Comparison of ENCODE assay signal across 9 mouse cellular contexts in genomic region chr2:121507951-121508330, GRCm38 (mm10). TPM values are rescaled to one million over a fixed set of nuclear protein-coding genes. Genes with fewer than 3 reads are reported as not detected.
A peak's percentile ranks its signal among the peaks of the same experiment; 100 is the strongest.
DNase-seq lines count a peak whose midpoint lies in the region; ATAC-seq and TF ChIP-seq lines count a peak whose summit lies in the region.
"Had no signal": no experiment of that assay in that cellular context is flagged by ENCODE, and none has a peak within 500 bp of the region (broad histone marks: within the 10 kb centered on the region; RNA-seq: fewer than 3 reads in every experiment).

No protein-coding gene starts in this region.

- peak overlapping the region; percentile 74 for H3K4me2 ChIP-seq in kidney, embryonic 16.5 days (replicated peaks; ENCODE audit: low read depth, low read length)
- H3K4me2 ChIP-seq in embryonic facial prominence, embryonic 14.5 days (ENCODE audit: low read depth, low read length), result peak overlapping the region; percentile 71
- H3K4me2 ChIP-seq in limb, embryonic 12.5 days, result peak overlapping the region; percentile 67
- H3K4me2 ChIP-seq in neural tube, embryonic 14.5 days (ENCODE audit: low read depth, low read length), result peak overlapping the region; percentile 58

- WGBS in kidney, embryonic 16.5 days, result 84% methylated on average over 2 of the region's 2 CpGs
- 79% methylated on average over 2 of the region's 2 CpGs for WGBS in kidney, adult 2 months
- WGBS in embryonic facial prominence, embryonic 14.5 days, result 82% methylated on average over 2 of the region's 2 CpGs
- 88% methylated on average over 2 of the region's 2 CpGs for WGBS in limb, embryonic 12.5 days
- 88% methylated on average over 2 of the region's 2 CpGs for WGBS in neural tube, embryonic 14.5 days

- no peaks in the 10 kb centered on the region for H3K27me3 ChIP-seq in kidney, embryonic 16.5 days (ENCODE audit: insufficient read depth, low read length)
- H3K27me3 ChIP-seq in kidney, adult 2 months (replicated peaks; ENCODE audit: control insufficient read depth, insufficient read depth, low read length), result no peaks in the 10 kb centered on the region
- no peaks in the 10 kb centered on the region for H3K27me3 ChIP-seq in embryonic facial prominence, embryonic 14.5 days (replicated peaks; ENCODE audit: control insufficient read depth, insufficient read depth, low read length)
- no peaks in the 10 kb centered on the region for H3K27me3 ChIP-seq in limb, embryonic 12.5 days
- H3K27me3 ChIP-seq in neural tube, embryonic 14.5 days (ENCODE audit: control insufficient read depth, insufficient read depth, low read length), result no peaks in the 10 kb centered on the region

- no peak for DNase-seq in kidney, adult 2 months
- no peak for DNase-seq in embryonic facial prominence, embryonic 14.5 days (ENCODE audit: low spot score)
- DNase-seq in gastrocnemius, adult 18-20 months (ENCODE audit: low spot score), result no peak
- DNase-seq in kidney, adult 11 months, result no peak
- DNase-seq in left cerebral cortex, adult 11 months (ENCODE audit: low spot score), result no peak

- ATAC-seq in kidney, embryonic 16.5 days (ENCODE audit: low FRiP score, low TSS enrichment), result no peak
- no peak for ATAC-seq in embryonic facial prominence, embryonic 14.5 days (ENCODE audit: low read depth)
- no peak for ATAC-seq in limb, embryonic 12.5 days (ENCODE audit: insufficient number of reproducible peaks, insufficient read depth, low FRiP score, low TSS enrichment, low read depth)
- no peak for ATAC-seq in neural tube, embryonic 14.5 days (ENCODE audit: low read depth)

- H3K4me3 ChIP-seq in kidney, embryonic 16.5 days (ENCODE audit: low read length), result peak overlapping the region; percentile 69
- no peak overlapping the region for H3K4me3 ChIP-seq in kidney, adult 2 months (ENCODE audit: insufficient read depth, low read depth, low read length)
- H3K4me3 ChIP-seq in embryonic facial prominence, embryonic 14.5 days (ENCODE audit: low read depth, low read length), result peak overlapping the region; percentile 60
- peak overlapping the region; percentile 59 for H3K4me3 ChIP-seq in limb, embryonic 12.5 days (replicated peaks)
- no peak overlapping the region for H3K4me3 ChIP-seq in neural tube, embryonic 14.5 days (ENCODE audit: low read depth, low read length)

- H3K9ac ChIP-seq in kidney, embryonic 16.5 days (replicated peaks; ENCODE audit: low read length), result peak overlapping the region; percentile 63
- H3K9ac ChIP-seq in embryonic facial prominence, embryonic 14.5 days (ENCODE audit: low read depth, low read length), result peak overlapping the region; percentile 69
- peak overlapping the region; percentile 70 for H3K9ac ChIP-seq in limb, embryonic 12.5 days (replicated peaks)
- H3K9ac ChIP-seq in neural tube, embryonic 14.5 days (replicated peaks; ENCODE audit: low read depth, low read length), result no peak overlapping the region

- no peak for TF ChIP-seq POLR2A in kidney, adult 2 months (IDR thresholded peaks at IDR 0.05; ENCODE audit: low read depth, low read length)

- H3K27ac ChIP-seq in kidney, embryonic 16.5 days (ENCODE audit: low read length), result no peak overlapping the region
- no peak overlapping the region for H3K27ac ChIP-seq in kidney, adult 2 months (ENCODE audit: insufficient read depth, low read depth, low read length)
- H3K27ac ChIP-seq in embryonic facial prominence, embryonic 14.5 days (replicated peaks; ENCODE audit: low read depth, low read length), result no peak overlapping the region
- H3K27ac ChIP-seq in limb, embryonic 12.5 days, result no peak overlapping the region
- H3K27ac ChIP-seq in neural tube, embryonic 14.5 days (ENCODE audit: low read depth, low read length), result no peak overlapping the region
- H3K27ac ChIP-seq: layer of hippocampus, adult 2 months had no signal

- no peaks in the 10 kb centered on the region for H3K9me3 ChIP-seq in kidney, embryonic 16.5 days (ENCODE audit: low read length)
- no peaks in the 10 kb centered on the region for H3K9me3 ChIP-seq in embryonic facial prominence, embryonic 14.5 days (ENCODE audit: control insufficient read depth, low read length)
- H3K9me3 ChIP-seq in limb, embryonic 12.5 days, result no peaks in the 10 kb centered on the region
- no peaks in the 10 kb centered on the region for H3K9me3 ChIP-seq in neural tube, embryonic 14.5 days (ENCODE audit: control insufficient read depth, low read length)

- no peak for TF ChIP-seq CTCF in kidney, adult 2 months (conservative IDR thresholded peaks at IDR 0.05; ENCODE audit: insufficient read depth, insufficient read length, low read depth, low read length)

- H3K36me3 ChIP-seq in kidney, embryonic 16.5 days (ENCODE audit: insufficient read depth, low read length), result peaks cover 19% of the 10 kb centered on the region
- H3K36me3 ChIP-seq in kidney, adult 2 months (ENCODE audit: control insufficient read depth, insufficient read depth, low read length), result no peaks in the 10 kb centered on the region
- H3K36me3 ChIP-seq in embryonic facial prominence, embryonic 14.5 days (ENCODE audit: control insufficient read depth, insufficient read depth, low read length), result peaks cover 20% of the 10 kb centered on the region
- H3K36me3 ChIP-seq in limb, embryonic 12.5 days, result peaks cover 34% of the 10 kb centered on the region
- H3K36me3 ChIP-seq in neural tube, embryonic 14.5 days (ENCODE audit: control insufficient read depth, insufficient read depth, low read length), result no peaks in the 10 kb centered on the region

- H3K4me1 ChIP-seq in kidney, embryonic 16.5 days (ENCODE audit: insufficient read depth, low read length), result peaks cover 13% of the 10 kb centered on the region
- H3K4me1 ChIP-seq in kidney, adult 2 months (ENCODE audit: control insufficient read depth, insufficient read depth, low read length), result peaks cover 5% of the 10 kb centered on the region; the same call in 1 of the 2 replicates
- peaks cover 6% of the 10 kb centered on the region; the same call in 1 of the 2 replicates for H3K4me1 ChIP-seq in embryonic facial prominence, embryonic 14.5 days (ENCODE audit: control insufficient read depth, insufficient read depth, low read length)
- H3K4me1 ChIP-seq in limb, embryonic 12.5 days (replicated peaks), result peaks cover 17% of the 10 kb centered on the region
- H3K4me1 ChIP-seq in neural tube, embryonic 14.5 days (ENCODE audit: control insufficient read depth, insufficient read depth, low read length), result peaks cover 13% of the 10 kb centered on the region; the same call in 1 of the 2 replicates

RNA-seq across cellular contexts. Expression of gene Wdr76, which starts 1.4 kb away (rescaled TPM):
- 6.7 and 8.4 TPM in 2 replicates for polyA plus RNA-seq in kidney, embryonic 16.5 days (2015; fragmentation: Nextera tagmentation; extraction: Ambion mirVana)
- polyA plus RNA-seq in kidney, adult 2 months (2012; rRNA removed), result 2.0 TPM in 2 replicates
- polyA plus RNA-seq in embryonic facial prominence, embryonic 14.5 days (2014; fragmentation: Nextera tagmentation; extraction: Ambion mirVana), result 5.3 and 5.6 TPM in 2 replicates
- polyA plus RNA-seq in limb, embryonic 12.5 days (2016; fragmentation: Nextera tagmentation; extraction: Ambion mirVana), result 8.9 and 9.2 TPM in 2 replicates
- polyA plus RNA-seq in neural tube, embryonic 14.5 days (2014; fragmentation: Nextera tagmentation; extraction: Ambion mirVana), result 4.0 and 4.2 TPM in 2 replicates
- 1 to 10 TPM; 1.4 to 1.5 TPM for total RNA-seq in gastrocnemius, adult 18-20 months (2021)

RNA-seq across cellular contexts. Expression of gene Mfap1a, which starts 1.5 kb away (rescaled TPM):
- 28.3 and 30.6 TPM in 2 replicates for polyA plus RNA-seq in kidney, embryonic 16.5 days (2015; fragmentation: Nextera tagmentation; extraction: Ambion mirVana)
- 3.3 and 5.6 TPM in 2 replicates for polyA plus RNA-seq in kidney, adult 2 months (2012; rRNA removed)
- polyA plus RNA-seq in embryonic facial prominence, embryonic 14.5 days (2014; fragmentation: Nextera tagmentation; extraction: Ambion mirVana), result 21.9 and 23.3 TPM in 2 replicates
- polyA plus RNA-seq in limb, embryonic 12.5 days (2016; fragmentation: Nextera tagmentation; extraction: Ambion mirVana), result 32.5 and 33.8 TPM in 2 replicates
- 28.3 and 33.0 TPM in 2 replicates for polyA plus RNA-seq in neural tube, embryonic 14.5 days (2014; fragmentation: Nextera tagmentation; extraction: Ambion mirVana)
- 10 to 100 TPM; 17.9 to 19.2 TPM for total RNA-seq in gastrocnemius, adult 18-20 months (2021)

RNA-seq across cellular contexts. Expression of gene Mfap1b, which starts 34.1 kb away (rescaled TPM):
- polyA plus RNA-seq in kidney, embryonic 16.5 days (2015; fragmentation: Nextera tagmentation; extraction: Ambion mirVana), result 56.7 and 57.2 TPM in 2 replicates
- polyA plus RNA-seq in kidney, adult 2 months (2012; rRNA removed), result 3.3 and 4.9 TPM in 2 replicates
- 52.4 and 56.7 TPM in 2 replicates for polyA plus RNA-seq in embryonic facial prominence, embryonic 14.5 days (2014; fragmentation: Nextera tagmentation; extraction: Ambion mirVana)
- 66.1 and 67.7 TPM in 2 replicates for polyA plus RNA-seq in limb, embryonic 12.5 days (2016; fragmentation: Nextera tagmentation; extraction: Ambion mirVana)
- polyA plus RNA-seq in neural tube, embryonic 14.5 days (2014; fragmentation: Nextera tagmentation; extraction: Ambion mirVana), result 77.1 and 79.2 TPM in 2 replicates
- 10 to 100 TPM; 23.5 to 24.5 TPM for total RNA-seq in gastrocnemius, adult 18-20 months (2021)

RNA-seq across cellular contexts. Expression of gene Serinc4, which starts 51.4 kb away (rescaled TPM):
- polyA plus RNA-seq in kidney, embryonic 16.5 days (2015; fragmentation: Nextera tagmentation; extraction: Ambion mirVana), result 0.09 and 0.18 TPM in 2 replicates
- 0.44 and 0.54 TPM in 2 replicates for polyA plus RNA-seq in kidney, adult 2 months (2012; rRNA removed)
- 0.24 and 0.32 TPM in 2 replicates for polyA plus RNA-seq in embryonic facial prominence, embryonic 14.5 days (2014; fragmentation: Nextera tagmentation; extraction: Ambion mirVana)
- polyA plus RNA-seq in limb, embryonic 12.5 days (2016; fragmentation: Nextera tagmentation; extraction: Ambion mirVana), result 0.14 TPM in 1 of 2 replicates, not detected in the other
- polyA plus RNA-seq in neural tube, embryonic 14.5 days (2014; fragmentation: Nextera tagmentation; extraction: Ambion mirVana), result 0.95 and 1.7 TPM in 2 replicates
- total RNA-seq in gastrocnemius, adult 18-20 months (2021), result not detected

RNA-seq across cellular contexts. Expression of gene Hypk, which starts 54.9 kb away (rescaled TPM):
- 104 and 106 TPM in 2 replicates for polyA plus RNA-seq in kidney, embryonic 16.5 days (2015; fragmentation: Nextera tagmentation; extraction: Ambion mirVana)
- polyA plus RNA-seq in kidney, adult 2 months (2012; rRNA removed), result 6.4 and 6.5 TPM in 2 replicates
- 92.5 and 92.9 TPM in 2 replicates for polyA plus RNA-seq in embryonic facial prominence, embryonic 14.5 days (2014; fragmentation: Nextera tagmentation; extraction: Ambion mirVana)
- polyA plus RNA-seq in limb, embryonic 12.5 days (2016; fragmentation: Nextera tagmentation; extraction: Ambion mirVana), result 150 and 153 TPM in 2 replicates
- 89.1 and 105 TPM in 2 replicates for polyA plus RNA-seq in neural tube, embryonic 14.5 days (2014; fragmentation: Nextera tagmentation; extraction: Ambion mirVana)
- 10 to 100 TPM; 10.9 to 15.1 TPM for total RNA-seq in gastrocnemius, adult 18-20 months (2021)

Comparison
In these comparisons a context has a peak if more than half of its experiments do, and no peak if none do; other contexts are left out.
1. H3K4me3 ChIP-seq: peak in kidney, embryonic 16.5 days (single experiment), embryonic facial prominence, embryonic 14.5 days (single experiment) and limb, embryonic 12.5 days (single experiment); none in kidney, adult 2 months (single experiment) and neural tube, embryonic 14.5 days (single experiment).
2. Peak in every context shown above with its lines, with median percentiles within 50 percentile points of each other: H3K4me2 ChIP-seq.